Mouse (Mus musculus): ENCODE results near the gene Oas1a. TPM values are rescaled to one million over a fixed set of nuclear protein-coding genes. Genes with fewer than 3 reads are reported as not detected.

Oas1a gene
- total and polyA plus RNA-seq, 3 experiments, result 1.1 to 2.6 (median 1.7) TPM

- in situ Hi-C loops (cut with MboI; ENCODE audit: low pct_ligation_motif_present, low pct_unique_long_range_greater_than_20kb, low sequenced_read_pairs), result no loop called here
- no peaks in the 10 kb centered on the region for H3K79me2 ChIP-seq (replicated peaks; ENCODE audit: control insufficient read depth, extremely low read depth, insufficient read depth, poor library complexity, severe bottlenecking)
- H3K27ac ChIP-seq (ENCODE audit: insufficient read depth, low read depth), result no peak overlapping the region
- peaks cover 18% of the 10 kb centered on the region for H3K27me3 ChIP-seq (replicated peaks)
- dilution Hi-C loops (cut with MboI; ENCODE audit: extremely low pct_ligation_motif_present, extremely low pct_unique_long_range_greater_than_20kb, low sequenced_read_pairs), result no loop called here
- no peak overlapping the region for H3K9ac ChIP-seq (ENCODE audit: insufficient read depth, low read depth)
- no peaks in the 10 kb centered on the region for H3K36me3 ChIP-seq (replicated peaks in 1 of 2; ENCODE audit: control insufficient read depth in 1 of 2, insufficient read depth in 1 of 2, low read length in 1 of 2)
- no peak for DNase-seq (ENCODE audit: extremely low read depth)
- H3K4me1 ChIP-seq (ENCODE audit: control insufficient read depth in 1 of 2, insufficient read depth in 2 of 2), result no peaks in the 10 kb centered on the region
- H3K9me3 ChIP-seq (replicated peaks; ENCODE audit: low read length), result no peaks in the 10 kb centered on the region
- H3K4me2 ChIP-seq (ENCODE audit: insufficient read depth, low read depth, poor library complexity, severe bottlenecking), result no peak overlapping the region
- H3K4me3 ChIP-seq (replicated peaks in 1 of 3; ENCODE audit: low read depth in 2 of 3, low read length in 2 of 3, poor library complexity in 1 of 3), result no peak overlapping the region
- TF ChIP-seq MAFK (IDR thresholded peaks at IDR 0.05; ENCODE audit: insufficient replicate concordance, low read length) (no peak), MAZ (IDR thresholded peaks at IDR 0.05; ENCODE audit: low read depth, low read length) (no peak), SIN3A (IDR thresholded peaks at IDR 0.05; ENCODE audit: low read length) (no peak), PAX5 (IDR thresholded peaks at IDR 0.05; ENCODE audit: low read length) (no peak), UBTF (IDR thresholded peaks at IDR 0.05; ENCODE audit: low read depth, low read length) (no peak), MYC (IDR thresholded peaks at IDR 0.05; ENCODE audit: low read depth, low read length) (no peak), TBP (conservative IDR thresholded peaks at IDR 0.05; ENCODE audit: low read depth, low read length) (no peak), JUN (IDR thresholded peaks at IDR 0.05; ENCODE audit: insufficient read depth, low read depth, low read length) (no peak), ZC3H11A (IDR thresholded peaks at IDR 0.05; ENCODE audit: low read depth, low read length) (no peak), ETS1 (conservative IDR thresholded peaks at IDR 0.05; ENCODE audit: low read depth, low read length) (no peak), JUND (conservative IDR thresholded peaks at IDR 0.05; ENCODE audit: low read depth, low read length) (no peak), NRF1 (IDR thresholded peaks at IDR 0.05; ENCODE audit: low read depth, low read length) (no peak), CTCF (conservative IDR thresholded peaks at IDR 0.05 in 1 of 2, IDR thresholded peaks at IDR 0.05 in 1 of 2; ENCODE audit: low read depth in 2 of 2, low read length in 2 of 2) (no peak)
These were observed 1.0 kb upstream of the Oas1a start for GRCm38 (mm10) chr5:120908196-120908920.

- dilution Hi-C loops (cut with MboI; ENCODE audit: extremely low pct_ligation_motif_present, extremely low pct_unique_long_range_greater_than_20kb, low sequenced_read_pairs) (no loop called here), in situ Hi-C loops (cut with MboI; ENCODE audit: low pct_ligation_motif_present, low pct_unique_long_range_greater_than_20kb, low sequenced_read_pairs) (no loop called here)
- Histone ChIP-seq H3K27ac (ENCODE audit: insufficient read depth, low read depth) (no peak overlapping the region), H3K27me3 (replicated peaks) (peaks cover 17% of the 10 kb centered on the region), H3K9ac (ENCODE audit: insufficient read depth, low read depth) (no peak overlapping the region), H3K4me2 (ENCODE audit: insufficient read depth, low read depth, poor library complexity, severe bottlenecking) (no peak overlapping the region), H3K9me3 (replicated peaks; ENCODE audit: low read length) (no peaks in the 10 kb centered on the region), H3K36me3 (replicated peaks in 1 of 2; ENCODE audit: control insufficient read depth in 1 of 2, insufficient read depth in 1 of 2, low read length in 1 of 2) (no peaks in the 10 kb centered on the region), H3K79me2 (replicated peaks; ENCODE audit: control insufficient read depth, extremely low read depth, insufficient read depth, poor library complexity, severe bottlenecking) (no peaks in the 10 kb centered on the region), H3K4me1 (ENCODE audit: control insufficient read depth in 1 of 2, insufficient read depth in 2 of 2) (no peaks in the 10 kb centered on the region), H3K4me3 (replicated peaks in 1 of 3; ENCODE audit: low read depth in 2 of 3, low read length in 2 of 3, poor library complexity in 1 of 3) (no peak overlapping the region)
- DNase-seq (ENCODE audit: extremely low read depth), result no peak
- no peak for TF ChIP-seq MYC (IDR thresholded peaks at IDR 0.05; ENCODE audit: low read depth, low read length)
- TF ChIP-seq CTCF (conservative IDR thresholded peaks at IDR 0.05 in 1 of 2, IDR thresholded peaks at IDR 0.05 in 1 of 2; ENCODE audit: low read depth in 2 of 2, low read length in 2 of 2), result no peak
- no peak for TF ChIP-seq USF1 (IDR thresholded peaks at IDR 0.05; ENCODE audit: low read depth, low read length)
- TF ChIP-seq CHD2 (IDR thresholded peaks at IDR 0.05; ENCODE audit: low read length), result no peak
- TF ChIP-seq MAX (IDR thresholded peaks at IDR 0.05; ENCODE audit: low read length), result no peak
- TF ChIP-seq KAT2A (IDR thresholded peaks at IDR 0.05; ENCODE audit: insufficient replicate concordance, low read length), result no peak
- no peak for TF ChIP-seq ZNF384 (IDR thresholded peaks at IDR 0.05; ENCODE audit: low read depth, low read length)
- no peak for TF ChIP-seq GABPA (IDR thresholded peaks at IDR 0.05; ENCODE audit: insufficient replicate concordance, low read depth, low read length)
- no peak for TF ChIP-seq MAZ (IDR thresholded peaks at IDR 0.05; ENCODE audit: low read depth, low read length)
- no peak for TF ChIP-seq NELFE (IDR thresholded peaks at IDR 0.05; ENCODE audit: low read depth, low read length)
- no peak for TF ChIP-seq HCFC1 (IDR thresholded peaks at IDR 0.05; ENCODE audit: low read depth, low read length)
- no peak for TF ChIP-seq JUND (conservative IDR thresholded peaks at IDR 0.05; ENCODE audit: low read depth, low read length)
- TF ChIP-seq MXI1 (IDR thresholded peaks at IDR 0.05; ENCODE audit: low read depth, low read length), result no peak
- TF ChIP-seq CHD1 (IDR thresholded peaks at IDR 0.05; ENCODE audit: low read depth, low read length), result no peak
- no peak for TF ChIP-seq JUN (IDR thresholded peaks at IDR 0.05; ENCODE audit: insufficient read depth, low read depth, low read length)
- TF ChIP-seq MAFK (IDR thresholded peaks at IDR 0.05; ENCODE audit: insufficient replicate concordance, low read length), result no peak
- no peak for TF ChIP-seq SMC3 (IDR thresholded peaks at IDR 0.05; ENCODE audit: low read depth, low read length)
- TF ChIP-seq NRF1 (IDR thresholded peaks at IDR 0.05; ENCODE audit: low read depth, low read length), result no peak
- TF ChIP-seq ZC3H11A (IDR thresholded peaks at IDR 0.05; ENCODE audit: low read depth, low read length), result no peak
- no peak for TF ChIP-seq USF2 (conservative IDR thresholded peaks at IDR 0.05; ENCODE audit: low read depth, low read length)
These were observed 5.3 kb downstream of the Oas1a start for GRCm38 (mm10) chr5:120902056-120902455.
